Mouse (Mus musculus): Measurements from ENCODE around the gene Dph3.

GRCm38 (mm10) chr14:32134293-32134692, 48.8 kb upstream of the Dph3 start:
- TF ChIP-seq GATA1 (IDR thresholded peaks at IDR 0.05; ENCODE audit: low read length) (no peak), TAL1 (IDR thresholded peaks at IDR 0.05; ENCODE audit: low read length) (peak; percentile 35; the same call in 2 of the 3 replicates)
